Mouse (Mus musculus): ENCODE measurements around the gene Pex6.

The Pex6 gene

DNA sequence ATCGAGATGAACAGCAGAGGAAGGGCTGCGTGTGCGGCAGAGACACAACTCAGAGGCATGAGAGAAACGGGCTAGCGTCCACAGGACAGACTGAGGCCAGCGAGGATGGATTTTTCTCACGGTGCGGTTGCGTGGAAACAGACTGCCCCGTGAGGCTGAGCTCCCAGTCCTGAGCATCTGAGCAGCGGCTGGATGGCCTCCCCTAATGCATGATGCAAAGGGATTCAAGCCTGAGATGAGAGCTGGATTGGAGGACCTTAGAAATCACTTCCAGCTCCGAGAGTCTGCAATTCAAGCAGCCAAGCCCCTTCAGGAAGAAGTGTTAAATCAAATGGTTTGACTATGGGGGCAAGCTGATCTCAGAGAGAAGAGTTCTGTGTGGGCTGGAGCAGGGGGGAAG is 9.8 kb upstream of the Pex6 start:
- DNase-seq (ENCODE audit: low spot score in 2 of 2) = no peak

DNA sequence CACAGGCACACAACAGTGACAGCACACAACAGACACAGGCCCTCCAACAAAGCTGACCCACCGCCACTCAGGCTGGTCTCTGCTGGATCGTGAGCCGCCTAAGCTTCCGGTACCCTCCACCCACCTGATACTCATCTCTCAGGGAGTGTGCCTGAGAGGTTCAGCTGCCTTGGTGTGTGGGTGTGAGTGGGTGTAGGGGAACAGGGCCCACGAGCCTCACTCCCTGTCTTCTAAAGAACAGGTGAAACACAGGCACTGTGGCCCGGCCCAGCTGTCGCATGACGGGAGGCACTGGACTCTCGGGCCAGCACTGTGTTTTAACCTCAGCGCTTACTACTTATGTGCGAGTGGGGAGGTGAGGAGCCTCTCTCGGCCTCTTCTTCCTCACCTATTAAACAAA is 9.2 kb upstream of the Pex6 start:
- no peak for DNase-seq (ENCODE audit: low spot score in 2 of 2)

DNA sequence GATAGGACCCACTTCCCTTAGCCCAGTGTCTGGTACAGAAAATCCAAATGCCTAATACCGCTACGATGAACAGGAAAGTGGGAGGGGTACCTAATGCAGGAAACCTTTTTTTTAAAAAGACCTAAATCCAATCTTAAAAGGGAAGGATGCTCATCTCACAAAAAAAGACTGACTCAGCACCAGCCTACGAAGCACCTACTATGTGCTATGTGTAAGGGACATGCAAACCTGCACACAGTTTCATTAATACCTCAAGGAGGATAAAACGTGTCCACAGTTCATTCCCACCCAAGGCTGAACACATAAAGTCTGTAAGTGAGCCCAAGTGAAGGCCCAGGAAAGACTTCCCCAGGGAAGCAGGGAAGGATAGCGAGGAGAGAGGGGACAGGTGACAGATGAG is 8.8 kb upstream of the Pex6 start:
- no peak for DNase-seq (ENCODE audit: low spot score in 2 of 2)

DNA sequence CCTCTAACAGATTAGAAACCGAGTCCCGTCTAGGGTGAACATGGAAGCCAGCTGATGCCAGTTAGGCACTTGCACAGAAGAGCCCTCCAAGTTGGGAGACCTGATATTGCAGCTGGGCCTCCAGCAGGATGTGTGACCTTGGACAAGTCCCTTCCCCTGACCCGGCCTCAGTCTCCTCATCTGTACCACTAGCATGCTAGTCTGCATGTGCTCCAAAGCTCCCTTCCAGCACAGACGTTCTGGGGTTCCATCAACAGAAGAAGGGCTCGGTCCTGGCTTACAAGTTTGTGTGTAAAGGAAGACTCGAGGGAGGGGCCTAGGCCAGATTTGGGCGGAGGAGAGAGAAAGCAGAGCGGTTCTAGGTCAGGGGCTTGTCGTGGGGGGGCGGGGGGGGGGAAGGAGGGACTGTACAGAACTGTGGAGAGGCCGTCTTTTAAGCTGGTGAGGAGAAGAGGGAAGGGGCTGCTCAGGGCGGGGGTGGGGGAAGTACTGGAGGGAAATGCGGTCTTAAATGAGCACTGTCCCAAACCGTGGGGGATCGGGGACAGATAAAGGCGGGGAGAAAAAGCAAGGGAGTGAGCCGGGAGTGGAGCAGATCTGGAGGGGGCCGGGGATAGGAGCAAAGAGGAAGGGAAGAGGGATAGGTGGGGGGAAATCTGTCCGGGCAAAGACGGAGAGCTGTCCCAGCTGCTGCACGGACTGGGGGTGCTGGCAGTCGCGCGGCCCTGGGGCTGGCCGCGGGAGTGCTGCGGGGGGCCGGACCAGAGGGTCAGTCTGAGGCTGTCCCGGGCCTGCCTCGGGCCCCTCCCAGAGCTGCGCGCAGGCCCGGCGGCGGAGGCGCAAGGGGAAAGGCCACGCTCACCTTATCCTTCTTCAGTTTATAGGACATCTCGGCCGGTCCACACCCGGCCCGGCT is 7.0 kb upstream of the Pex6 start:
- DNase-seq (ENCODE audit: low spot score in 2 of 2) = no peak

DNA sequence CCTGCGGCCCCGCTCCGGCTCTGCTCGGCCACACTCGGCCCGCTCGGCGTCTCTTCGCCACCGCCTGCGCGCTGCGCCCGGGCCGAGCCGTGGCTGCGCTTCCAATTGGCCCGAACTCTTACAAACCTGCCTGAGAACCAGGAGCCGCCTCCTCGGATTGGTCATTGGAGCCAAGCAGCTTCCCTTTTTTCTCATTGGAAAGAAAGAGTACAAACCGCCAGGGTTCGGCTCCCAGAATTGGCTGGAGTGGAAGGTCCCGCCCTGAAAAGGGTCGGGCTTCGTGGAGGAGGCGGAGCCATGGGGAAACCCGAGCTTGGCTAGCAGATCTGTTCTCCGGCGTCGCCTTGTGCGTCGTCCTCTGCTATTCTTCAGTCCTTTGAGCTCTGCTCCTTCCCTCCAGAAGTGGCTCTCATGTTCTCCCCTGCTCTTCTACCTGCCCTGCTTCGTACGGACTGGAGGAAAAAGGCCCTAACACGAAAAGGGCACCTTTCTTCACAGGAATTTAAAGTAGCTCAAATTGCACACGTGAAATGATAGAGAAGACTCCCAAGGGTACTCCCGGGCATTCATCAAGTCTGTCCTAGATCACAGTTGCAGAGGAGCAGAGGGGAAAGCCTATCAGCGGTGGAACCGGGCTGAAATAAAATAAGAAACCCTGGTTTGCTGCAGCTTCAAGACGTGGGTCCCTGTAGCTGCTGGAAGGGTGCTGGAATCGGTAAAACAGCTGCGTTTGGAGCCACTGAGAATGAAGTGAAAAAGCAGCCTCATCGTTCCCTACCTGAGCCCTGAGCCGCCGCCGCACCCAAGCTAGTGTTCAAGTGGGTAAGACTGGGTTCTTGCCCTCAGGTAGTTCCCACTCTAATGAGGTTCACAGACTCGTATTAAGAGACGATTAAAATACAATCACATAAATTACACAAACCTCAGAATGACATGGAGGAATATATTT is 6.1 kb upstream of the Pex6 start, which contains the start of gene Ppp2r5d:
Ppp2r5d (minus strand) TSS at position 225 of the 949 bp plus-strand sequence.
- DNase-seq (ENCODE audit: low spot score in 2 of 2) = peak; percentile 79 to 92

DNA sequence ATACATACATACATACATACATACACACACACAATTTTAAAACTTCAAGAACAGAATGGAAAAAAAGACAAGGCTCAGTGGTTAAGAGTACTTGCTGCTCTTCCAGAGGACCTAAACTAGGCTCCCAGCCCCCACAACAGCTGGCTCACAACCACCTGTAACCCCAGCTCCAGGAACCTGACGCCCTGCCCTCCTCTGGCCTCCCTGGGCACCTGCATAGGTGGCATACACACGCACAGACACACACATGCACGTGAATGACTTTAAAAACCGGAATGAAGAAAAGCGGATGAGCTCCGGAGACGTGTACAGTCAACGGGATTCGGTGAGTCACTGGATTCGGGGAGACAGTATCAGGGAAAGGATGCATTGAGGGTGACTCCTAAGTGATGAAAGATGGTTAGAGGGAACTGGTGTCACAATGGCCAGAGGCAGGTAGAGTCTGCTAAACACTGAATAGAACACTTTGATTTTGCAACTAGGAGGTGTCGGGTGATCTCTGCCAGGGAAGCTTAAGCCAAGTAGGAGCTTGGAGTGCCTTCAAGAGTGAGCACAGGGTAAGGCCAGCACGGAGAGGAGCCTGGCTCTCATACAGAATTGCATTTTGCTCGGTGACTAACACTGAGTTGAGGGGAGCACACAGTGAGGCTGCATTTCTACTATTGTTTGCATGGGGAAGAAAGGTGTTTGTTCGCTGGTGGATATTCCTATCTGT is 4.7 kb upstream of the Pex6 start:
- DNase-seq (ENCODE audit: low spot score in 2 of 2) = no peak

DNA sequence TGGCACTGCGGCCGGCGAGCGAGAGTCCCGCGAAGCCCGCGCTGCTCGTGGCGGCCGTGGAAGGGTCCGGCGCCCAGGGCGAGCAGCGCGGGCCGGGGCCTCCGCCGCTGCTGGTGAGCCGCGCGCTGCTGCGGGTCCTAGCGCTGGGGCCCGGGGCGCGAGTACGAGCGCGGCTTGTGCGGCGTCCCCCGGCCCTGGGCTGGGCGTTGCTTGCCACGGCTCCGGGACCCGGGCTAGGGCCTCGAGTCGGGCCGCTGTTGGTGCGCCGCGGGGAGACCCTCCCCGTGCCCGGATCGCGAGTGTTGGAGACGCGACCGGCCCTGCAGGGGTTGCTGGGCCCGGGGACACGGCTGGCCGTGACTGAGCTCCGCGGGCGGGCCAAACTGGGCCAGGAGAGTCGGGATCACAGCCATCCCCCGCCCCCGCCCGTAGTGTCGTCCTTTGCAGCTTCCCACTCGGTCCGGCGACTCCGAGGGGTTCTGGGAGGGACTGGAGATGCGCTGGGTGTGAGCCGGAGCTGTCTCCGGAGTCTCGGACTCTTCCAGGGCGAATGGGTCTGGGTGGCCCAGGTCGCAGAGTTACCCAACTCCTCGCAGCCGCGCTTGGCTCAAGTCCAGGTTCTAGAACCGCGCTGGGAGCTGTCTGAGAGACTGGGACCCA is 479 bp downstream of the Pex6 start:
- peak in 1 of 2 experiments; percentile 45 for DNase-seq (ENCODE audit: low spot score in 2 of 2)

DNA sequence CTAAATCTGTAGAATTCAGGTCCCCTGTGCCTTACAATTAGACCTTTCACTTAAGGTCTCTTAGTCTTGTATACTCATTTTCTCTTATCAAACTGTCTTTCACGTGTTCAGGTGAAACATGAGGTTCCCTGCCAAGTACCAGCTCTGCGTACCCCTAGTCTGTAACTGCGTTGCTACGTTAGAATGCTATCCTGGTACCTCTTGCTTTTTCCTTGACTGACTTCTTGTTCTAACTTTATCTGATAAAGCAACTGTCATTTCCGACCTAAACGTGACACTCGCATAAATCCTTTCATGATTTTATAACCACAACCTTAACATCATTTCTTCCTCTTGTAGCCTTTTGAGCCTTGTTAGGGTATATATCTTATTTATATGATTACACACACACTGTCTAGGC is 1.2 kb downstream of the Pex6 start:
- no peak for DNase-seq (ENCODE audit: low spot score in 2 of 2)

DNA sequence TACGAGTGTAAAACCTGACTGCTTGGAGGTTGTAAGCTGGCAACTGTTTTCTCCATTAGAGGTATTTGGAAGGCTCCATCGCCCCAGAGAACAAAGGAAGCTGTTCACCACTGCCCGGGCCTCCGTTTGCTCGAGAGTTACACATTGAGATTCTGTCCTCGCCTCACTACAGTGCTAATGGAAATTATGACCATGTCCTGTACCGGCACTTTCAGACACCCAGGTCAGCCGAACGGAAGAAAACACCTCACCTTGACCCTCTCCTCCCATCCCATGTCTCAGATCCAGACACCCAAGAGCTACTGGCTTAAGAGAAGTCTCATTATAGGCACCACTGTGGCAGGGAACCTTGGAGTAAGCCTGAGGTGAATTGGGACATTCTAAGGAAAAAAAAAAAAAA is 2.6 kb downstream of the Pex6 start:
- DNase-seq (ENCODE audit: low spot score in 2 of 2) = no peak

DNA sequence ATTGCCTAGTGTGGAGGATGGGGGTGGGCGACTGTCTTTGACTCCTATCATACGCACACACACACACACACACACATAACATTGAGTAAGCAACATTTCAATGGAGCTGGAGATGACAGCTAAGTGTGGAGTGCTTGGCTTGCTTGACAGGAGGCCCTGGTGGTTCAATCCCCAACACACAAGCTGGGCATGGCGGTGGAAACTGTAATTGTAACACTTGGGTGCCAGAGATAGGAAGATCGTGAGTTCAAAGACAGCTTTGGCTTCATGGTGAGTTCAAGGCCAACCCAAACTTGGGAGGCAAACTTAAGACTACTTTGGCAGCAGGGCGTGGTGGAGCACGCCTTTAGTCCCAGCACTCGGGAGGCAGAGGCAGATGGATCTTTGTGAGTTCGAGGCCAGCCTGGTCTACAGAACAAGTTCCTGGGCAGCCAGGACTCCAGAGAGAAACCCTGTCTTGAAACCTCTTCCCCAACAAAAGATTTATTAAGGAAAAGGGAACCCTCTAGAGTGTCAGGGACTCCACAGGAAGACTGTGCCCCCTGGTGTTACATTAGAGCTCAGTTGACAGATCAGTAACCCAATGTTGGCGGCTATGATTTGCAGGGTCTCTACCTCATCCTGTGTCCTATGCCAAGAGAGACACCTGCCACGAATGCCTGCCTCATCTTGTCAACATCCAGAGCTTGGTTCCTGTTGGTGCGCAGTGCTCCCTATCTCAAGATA is 3.7 kb downstream of the Pex6 start:
- no peak for DNase-seq (ENCODE audit: low spot score in 2 of 2)

DNA sequence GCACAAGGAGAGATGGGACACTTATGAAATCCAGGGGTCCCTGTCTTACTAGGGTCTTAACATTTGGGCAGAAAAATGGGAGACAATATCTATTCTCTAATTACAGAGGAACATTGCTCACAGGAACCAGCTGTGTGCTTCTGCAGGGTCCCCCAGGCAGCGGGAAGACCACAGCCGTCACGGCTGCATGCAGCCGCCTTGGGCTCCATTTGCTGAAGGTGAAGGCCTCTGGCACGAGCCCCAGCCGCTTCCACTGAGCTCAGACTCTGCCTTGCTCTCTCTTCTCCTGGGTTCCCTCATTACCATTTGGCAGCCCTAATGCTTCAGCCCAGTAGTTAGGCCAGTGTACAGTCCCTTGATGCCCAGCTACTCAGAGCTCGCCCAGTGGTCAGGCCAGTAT is 9.8 kb downstream of the Pex6 start:
- no peak for DNase-seq (ENCODE audit: low spot score in 2 of 2)

DNA sequence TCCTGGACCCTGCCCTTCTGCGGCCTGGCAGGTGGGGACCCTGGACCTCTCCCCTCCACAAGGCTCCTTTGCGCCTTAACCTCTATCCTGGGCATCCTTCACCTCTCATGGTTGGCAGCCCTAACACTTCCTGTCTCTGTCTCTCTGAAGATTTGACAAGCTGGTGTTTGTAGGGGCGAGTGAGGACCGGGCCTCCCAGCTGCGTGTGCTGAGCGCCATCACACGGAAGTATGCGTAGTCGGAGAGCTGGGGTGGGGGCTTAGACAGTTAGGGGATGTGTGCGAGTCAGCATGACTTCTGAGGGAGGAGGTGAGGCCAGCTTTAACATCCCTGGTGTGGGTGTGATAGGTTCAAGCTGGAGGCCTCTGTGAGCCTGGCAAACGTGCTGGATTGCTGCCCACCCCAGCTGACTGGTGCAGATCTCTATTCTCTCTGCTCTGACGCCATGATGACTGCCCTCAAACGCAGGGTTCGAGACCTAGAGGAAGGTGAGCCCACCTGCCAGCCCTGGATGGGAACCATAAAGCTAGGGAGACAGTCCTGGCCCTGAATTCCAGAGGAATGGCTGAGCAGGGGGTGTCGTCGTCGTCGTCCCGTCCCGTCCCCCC is 13.3 kb downstream of the Pex6 start:
- no peak for DNase-seq (ENCODE audit: low spot score in 2 of 2)

DNA sequence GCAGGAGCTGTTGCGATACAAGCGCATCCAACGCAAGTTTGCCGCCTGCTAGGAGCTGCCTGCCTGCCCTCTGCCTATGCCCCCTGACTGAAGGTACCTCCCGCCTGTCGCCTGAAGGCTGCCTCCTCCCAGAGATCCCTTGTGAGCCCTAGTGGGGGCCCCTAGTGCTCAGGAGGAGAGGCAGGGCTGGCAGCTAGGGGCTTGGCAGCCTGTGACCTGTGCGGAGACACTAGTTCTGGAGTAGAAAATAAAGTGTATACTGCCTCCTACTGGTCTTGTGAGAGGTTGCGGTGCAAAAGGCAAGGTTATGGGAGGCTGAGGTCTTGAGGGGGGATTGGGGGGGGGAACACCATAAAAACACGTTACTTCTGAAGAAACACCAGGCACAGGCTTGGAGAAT is 14.0 kb downstream of the Pex6 start:
- DNase-seq (ENCODE audit: low spot score in 2 of 2) = no peak

DNA sequence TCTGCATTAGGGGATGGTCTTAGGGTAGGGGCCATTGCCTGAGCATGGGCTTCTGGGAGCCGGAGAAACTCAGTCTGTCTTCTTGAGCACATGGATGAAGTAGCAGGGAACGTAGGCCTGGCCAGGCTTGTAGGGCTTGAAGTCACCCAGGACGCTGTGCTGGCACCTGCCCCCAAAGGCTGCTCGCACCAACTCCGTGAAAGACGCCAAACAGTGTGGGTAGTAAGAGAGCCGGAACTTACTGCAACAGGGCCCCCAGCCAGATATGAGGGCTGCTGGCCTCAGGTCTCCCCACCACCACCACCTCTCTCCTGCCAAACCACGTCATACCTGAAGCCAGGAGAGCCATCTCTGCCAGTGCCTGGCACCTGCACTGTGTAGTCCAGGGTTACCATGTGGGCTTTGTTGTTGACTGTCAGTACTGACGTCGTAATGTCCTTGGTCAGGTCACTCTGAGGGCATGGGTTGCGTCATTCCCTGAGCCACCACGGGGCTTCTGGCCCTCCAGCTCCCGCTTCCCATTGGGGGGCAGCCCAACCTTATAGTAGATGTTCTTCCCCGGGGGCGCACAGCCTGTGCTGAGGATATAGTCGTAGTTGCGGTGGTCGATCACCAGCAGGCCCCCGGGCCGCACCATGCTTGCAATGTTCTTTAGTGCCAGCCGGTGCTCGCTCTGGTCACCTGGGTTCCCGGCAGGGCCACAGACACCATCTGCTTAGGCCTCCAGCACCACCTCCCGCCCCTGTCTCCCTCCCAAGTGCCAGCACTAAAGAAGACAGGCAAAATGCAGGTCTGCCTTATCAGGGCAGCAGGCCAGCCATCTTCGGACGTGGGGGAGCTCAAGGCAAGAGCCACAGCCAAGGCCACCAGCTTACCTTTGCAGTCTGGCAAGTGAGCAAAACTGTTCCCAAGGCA is 14.7 kb downstream of the Pex6 start:
- no peak for DNase-seq (ENCODE audit: low spot score in 2 of 2)

DNA sequence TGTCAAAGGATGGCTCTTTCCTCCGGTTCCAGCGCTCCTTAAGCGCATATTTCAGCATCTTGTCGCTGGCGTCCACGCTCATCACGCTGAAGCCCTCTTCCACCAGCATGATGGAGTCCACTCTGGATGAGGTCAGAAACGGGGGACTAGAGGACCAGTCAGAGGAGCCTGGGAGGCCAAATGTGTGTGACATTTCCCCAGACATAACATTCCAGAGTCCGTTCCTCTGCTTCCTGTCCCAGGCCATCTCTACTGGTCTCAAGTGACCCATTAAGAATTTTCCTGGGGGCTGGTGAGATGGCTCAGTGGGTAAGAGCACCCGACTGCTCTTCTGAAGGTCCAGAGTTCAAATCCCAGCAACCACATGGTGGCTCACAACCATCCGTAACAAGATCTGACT is 16.0 kb downstream of the Pex6 start:
- DNase-seq (ENCODE audit: low spot score in 2 of 2) = no peak

DNA sequence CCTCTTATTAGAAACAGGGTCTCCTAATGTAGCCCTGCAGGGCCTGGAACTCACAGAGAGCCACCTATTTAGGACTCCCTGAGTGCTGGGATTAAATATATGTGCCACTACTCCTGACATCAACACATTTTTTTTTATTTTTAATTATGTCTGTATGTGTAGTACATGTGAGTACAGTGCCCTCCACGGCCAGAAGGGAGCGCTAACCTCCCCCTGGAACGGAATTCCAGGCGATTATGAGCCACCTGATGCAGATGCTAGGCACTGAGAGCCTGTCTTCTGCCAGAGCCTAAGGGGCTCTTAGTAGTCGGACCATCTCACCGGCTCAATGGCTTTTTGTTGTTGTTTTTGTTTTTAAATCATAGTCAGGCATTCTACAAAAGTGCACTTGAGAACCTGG is 16.8 kb downstream of the Pex6 start:
- no peak for DNase-seq (ENCODE audit: low spot score in 2 of 2)

DNA sequence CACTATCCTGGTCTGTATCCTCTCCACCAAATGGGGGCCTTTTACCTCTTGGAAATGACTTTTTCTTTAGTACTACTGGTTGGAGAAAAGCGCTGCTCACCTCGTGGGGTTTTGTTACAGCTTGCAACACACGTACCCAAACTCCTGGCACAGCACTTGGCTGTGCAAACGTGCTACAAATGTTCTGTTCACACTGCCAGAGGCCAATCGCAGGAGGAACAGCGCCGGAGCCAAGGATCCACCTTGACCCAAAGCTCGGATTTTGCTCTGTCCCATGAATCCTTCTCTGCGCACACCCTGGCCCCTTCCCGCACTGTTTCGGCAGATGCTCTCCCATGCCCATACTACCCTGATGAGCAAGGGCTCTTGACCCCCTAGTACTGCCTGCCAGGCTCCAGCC is 17.2 kb downstream of the Pex6 start:
- DNase-seq (ENCODE audit: low spot score in 2 of 2) = no peak

DNA sequence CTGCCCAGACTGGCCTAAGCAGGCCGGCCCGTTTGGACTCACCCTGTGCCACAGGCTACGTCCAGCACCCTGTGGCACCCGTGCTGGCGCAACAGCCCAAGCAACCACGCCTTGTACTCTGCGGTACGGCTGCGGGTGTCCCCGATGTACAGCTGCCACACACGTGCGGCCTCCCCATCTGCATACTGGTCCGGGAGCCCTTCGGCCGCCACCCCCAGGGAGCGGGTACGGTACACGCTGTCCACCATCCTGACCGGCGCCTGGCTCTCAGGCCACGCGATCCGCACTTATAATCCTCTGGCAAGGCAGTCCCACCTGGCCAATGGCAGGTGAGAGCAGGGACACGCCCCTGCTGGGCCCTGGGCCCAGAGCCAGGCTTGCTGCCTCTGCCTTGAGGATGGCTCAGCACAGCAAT is 17.6 kb downstream of the Pex6 start, which contains the start of gene Gnmt:
Gnmt (minus strand) TSS at position 265 of the 415 bp plus-strand sequence.
- DNase-seq (ENCODE audit: low spot score in 2 of 2) = peak in 1 of 2 experiments; percentile 41

DNA sequence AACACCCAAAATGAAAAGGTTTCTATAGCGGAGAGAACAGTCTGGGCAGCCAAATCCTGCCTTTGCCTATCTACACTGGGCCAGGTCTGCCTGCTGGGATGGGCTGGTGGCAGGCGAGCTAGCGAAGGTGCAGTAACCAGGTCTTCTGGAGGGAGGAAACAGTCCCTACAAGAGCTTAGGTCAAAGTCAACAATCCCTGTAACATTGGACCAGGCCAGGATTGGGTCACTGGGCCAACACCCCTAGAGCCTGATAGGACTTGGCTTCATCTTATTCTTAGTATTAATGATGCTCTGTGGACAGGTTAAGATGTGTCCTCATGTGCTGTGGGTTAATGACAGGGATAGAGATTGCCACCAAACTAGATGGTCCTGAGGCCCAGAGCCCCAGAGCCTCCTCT is 22.8 kb downstream of the Pex6 start:
- no peak for DNase-seq (ENCODE audit: low spot score in 2 of 2)
